Mouse (Mus musculus): ENCODE results near the gene Ext2. TPM values are rescaled to one million over a fixed set of nuclear protein-coding genes. Genes with fewer than 3 reads are reported as not detected.

Gene Ext2
- polyA plus RNA-seq, 1 experiment from 2014 or later, result 76.4 TPM

- H3K4me2 ChIP-seq, result no peak overlapping the region
- H3K27ac ChIP-seq, result no peak overlapping the region
- no peak overlapping the region for H3K9ac ChIP-seq
- peaks cover 9% of the 10 kb centered on the region; the same call in 1 of the 2 replicates for H3K27me3 ChIP-seq (replicated peaks)
- no peak for ATAC-seq (replicated peaks)
- H3K36me3 ChIP-seq (replicated peaks), result no peaks in the 10 kb centered on the region
- H3K4me3 ChIP-seq, result no peak overlapping the region
- H3K4me1 ChIP-seq, result 0 out of 2 replicates have a peak, but pooled peaks cover 4% of the 10 kb centered on the region
- H3K9me3 ChIP-seq, result no peaks in the 10 kb centered on the region
- WGBS, result 30% methylated on average over 19 of the region's 19 CpGs
Observed at GRCm38 (mm10) chr2:93618447-93619199, 203.7 kb downstream of the Ext2 start.

DNA sequence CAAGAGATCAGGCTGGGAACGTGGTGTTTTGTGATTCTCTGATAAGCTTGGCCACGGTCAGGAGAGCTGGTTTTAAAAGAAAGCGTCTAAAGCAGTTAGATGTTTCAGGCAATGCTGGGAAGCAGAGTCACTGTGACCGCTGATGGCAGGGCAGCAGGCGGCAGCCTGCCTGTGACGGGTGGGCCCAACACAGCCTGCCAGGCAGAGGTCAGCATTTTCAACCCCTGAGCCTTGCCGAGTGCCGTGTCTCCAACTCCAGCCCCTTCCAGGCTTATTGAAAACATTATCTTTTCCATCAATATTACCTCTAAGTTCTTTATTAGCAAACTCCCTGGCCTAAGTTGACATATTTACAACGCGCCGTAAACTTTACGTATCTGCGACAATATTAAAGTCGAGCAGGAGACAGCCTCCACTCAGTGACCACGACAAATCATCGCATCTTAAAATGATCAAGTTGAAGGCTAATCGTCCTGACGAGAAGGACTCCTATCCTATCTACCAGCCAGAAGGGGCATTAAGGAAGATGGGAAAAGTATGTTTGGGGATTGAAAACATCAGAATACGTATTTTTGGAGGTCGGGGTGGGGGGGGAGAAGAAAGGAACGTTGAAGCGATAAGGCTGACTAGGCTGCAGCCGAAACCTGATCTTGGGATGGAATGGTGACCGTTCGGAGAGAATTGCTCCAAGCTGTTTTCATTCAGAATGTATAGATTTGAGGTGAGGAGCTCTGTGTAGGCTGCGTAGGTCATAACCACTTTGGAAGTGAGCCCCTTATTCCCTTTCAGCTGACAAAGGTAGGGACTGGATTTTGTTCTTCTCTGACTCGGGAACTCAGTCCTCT lies 206.3 kb downstream of the Ext2 start:
- Histone ChIP-seq H3K4me1 (0 out of 2 replicates have a peak, but pooled peaks cover 4% of the 10 kb centered on the region), H3K4me3 (no peak overlapping the region), H3K9ac (no peak overlapping the region), H3K27me3 (replicated peaks) (peaks cover 9% of the 10 kb centered on the region; the same call in 1 of the 2 replicates), H3K27ac (no peak overlapping the region), H3K36me3 (replicated peaks) (no peaks in the 10 kb centered on the region), H3K4me2 (no peak overlapping the region), H3K9me3 (no peaks in the 10 kb centered on the region)
- 70% methylated on average over 27 of the region's 27 CpGs for WGBS
- ATAC-seq (replicated peaks), result no peak

- H3K4me1 ChIP-seq, result no peaks in the 10 kb centered on the region
- H3K36me3 ChIP-seq (replicated peaks), result no peaks in the 10 kb centered on the region
- H3K9me3 ChIP-seq, result no peaks in the 10 kb centered on the region
- no peak overlapping the region for H3K27ac ChIP-seq
- no peak for ATAC-seq (replicated peaks)
- no peak overlapping the region for H3K4me3 ChIP-seq
- H3K9ac ChIP-seq, result no peak overlapping the region
- no peak overlapping the region for H3K4me2 ChIP-seq
- peaks cover 9% of the 10 kb centered on the region; the same call in 1 of the 2 replicates for H3K27me3 ChIP-seq (replicated peaks)
- 92% methylated on average over 7 of the region's 7 CpGs for WGBS
Observed at GRCm38 (mm10) chr2:93613020-93613419, 209.3 kb downstream of the Ext2 start.

Other genes with a start within 250 kb of the Ext2 start
- 0.84 and 1.0 TPM in 2 replicates for gene Alx4, start 180.2 kb downstream of the Ext2 start, polyA plus RNA-seq (2015; fragmentation: Nextera tagmentation; extraction: Ambion mirVana)
- gene Accs, start 27.4 kb upstream of the Ext2 start, polyA plus RNA-seq (2015; fragmentation: Nextera tagmentation; extraction: Ambion mirVana), result 5.1 and 5.2 TPM in 2 replicates
- gene Accsl, start 46.6 kb upstream of the Ext2 start, polyA plus RNA-seq (2015; fragmentation: Nextera tagmentation; extraction: Ambion mirVana), result 0.17 and 0.32 TPM in 2 replicates
- gene Gm13889, start 134.6 kb upstream of the Ext2 start, polyA plus RNA-seq (2015; fragmentation: Nextera tagmentation; extraction: Ambion mirVana), result 5.2 and 6.7 TPM in 2 replicates
- gene Gm27027, start 173.8 kb upstream of the Ext2 start, polyA plus RNA-seq (2015; fragmentation: Nextera tagmentation; extraction: Ambion mirVana), result not detected in 2 replicates
- gene Alkbh3, start 188.2 kb upstream of the Ext2 start, polyA plus RNA-seq (2015; fragmentation: Nextera tagmentation; extraction: Ambion mirVana), result 47.0 and 50.7 TPM in 2 replicates

All from midbrain, embryonic 15.5 days (tissue).